Mouse (Mus musculus) MEL (cell line): ENCODE data around the gene Carm1.

Experiments
- CHD2 ChIP-seq: IDR thresholded peaks from 2 replicates; pipeline ENCODE4 v1.6.1; 2011; ENCODE audit warnings: low read length, improper control_type of control experiment
- CTCF ChIP-seq, 3 experiments: IDR thresholded peaks in 2 of 3; conservative IDR thresholded peaks in 1 of 3; 2 replicates each; pipeline ENCODE4 v1.5.1; 2011 to 2012; ENCODE audit warnings: low read length in 3 of 3, low read depth in 2 of 3, mild to moderate bottlenecking in 2 of 3, improper control_type of control experiment in 1 of 3, inconsistent platforms in 1 of 3, mixed read lengths in 1 of 3, moderate library complexity in 1 of 3; ENCODE audit not compliant: control insufficient read depth in 1 of 3, insufficient read depth in 1 of 3, poor library complexity in 1 of 3, severe bottlenecking in 1 of 3
- EP300 ChIP-seq, 2 experiments: IDR thresholded peaks; 2 replicates each; pipeline ENCODE4 v1.6.1; 2011; ENCODE audit warnings: improper control_type of control experiment in 2 of 2, low read length in 2 of 2, low read depth in 1 of 2, mild to moderate bottlenecking in 1 of 2
- HCFC1 ChIP-seq: IDR thresholded peaks from 2 replicates; pipeline ENCODE4 v1.6.1; 2012; ENCODE audit warnings: low read depth, mild to moderate bottlenecking, inconsistent platforms, low read length, improper control_type of control experiment, moderate library complexity
- MAX ChIP-seq: IDR thresholded peaks from 2 replicates; pipeline ENCODE4 v1.6.1; 2011; ENCODE audit warnings: low read length, improper control_type of control experiment
- MAZ ChIP-seq: IDR thresholded peaks from 2 replicates; pipeline ENCODE4 v1.6.1; 2012; ENCODE audit warnings: low read depth, mild to moderate bottlenecking, inconsistent platforms, low read length, improper control_type of control experiment
- MYB ChIP-seq: IDR thresholded peaks from 2 replicates; pipeline ENCODE4 v1.6.1; 2011; ENCODE audit warnings: mild to moderate bottlenecking, low read depth, low read length, improper control_type of control experiment
- POLR2A ChIP-seq, 2 experiments: IDR thresholded peaks; 2 replicates each; pipeline ENCODE4 v1.6.1; 2011 to 2012; ENCODE audit warnings: low read length in 2 of 2, mild to moderate bottlenecking in 2 of 2, control low read depth in 1 of 2, improper control_type of control experiment in 1 of 2, low read depth in 1 of 2, moderate library complexity in 1 of 2; ENCODE audit not compliant: control insufficient read depth in 1 of 2, insufficient read depth in 1 of 2, poor library complexity in 1 of 2
- SIN3A ChIP-seq: IDR thresholded peaks from 2 replicates; pipeline ENCODE4 v1.6.1; 2012; ENCODE audit warnings: low read length, improper control_type of control experiment, inconsistent platforms
- ZKSCAN1 ChIP-seq: IDR thresholded peaks from 2 replicates; pipeline ENCODE4 v1.6.1; 2012; ENCODE audit warnings: low read depth, mild to moderate bottlenecking, inconsistent platforms, low read length, improper control_type of control experiment, moderate library complexity
- ZMIZ1 ChIP-seq: IDR thresholded peaks from 2 replicates; pipeline ENCODE4 v1.6.1; 2012; ENCODE audit warnings: low read depth, mild to moderate bottlenecking, inconsistent platforms, low read length, improper control_type of control experiment, moderate library complexity

- TF ChIP-seq HCFC1 (no peak), POLR2A (IDR thresholded peaks at IDR 0.05; ENCODE audit: control insufficient read depth in 1 of 2, insufficient read depth in 1 of 2, low read depth in 1 of 2, low read length in 2 of 2, poor library complexity in 1 of 2) (no peak), SIN3A (no peak), CHD2 (no peak), MAZ (no peak), ZKSCAN1 (no peak; the same call in 1 of the 2 replicates), MYB (no peak), CTCF (IDR thresholded peaks at IDR 0.05 in 2 of 3, conservative IDR thresholded peaks at IDR 0.05 in 1 of 3; ENCODE audit: control insufficient read depth in 1 of 3, insufficient read depth in 1 of 3, low read depth in 2 of 3, low read length in 3 of 3, poor library complexity in 1 of 3, severe bottlenecking in 1 of 3) (no peak), MAX (no peak), EP300 (IDR thresholded peaks at IDR 0.05; ENCODE audit: low read depth in 1 of 2, low read length in 2 of 2) (no peak), ZMIZ1 (no peak)
Observed at GRCm38 (mm10) chr9:21614864-21615616, 68.3 kb downstream of the Carm1 start.
